Mouse (Mus musculus) cerebellum, adult 9-11 months (tissue): ENCODE measurements around the gene Rpl5.

Experiments
- DNase-seq: peaks from one replicate; pipeline ENCODE4 v3.0.0; 2022

Rpl5 gene

DNA sequence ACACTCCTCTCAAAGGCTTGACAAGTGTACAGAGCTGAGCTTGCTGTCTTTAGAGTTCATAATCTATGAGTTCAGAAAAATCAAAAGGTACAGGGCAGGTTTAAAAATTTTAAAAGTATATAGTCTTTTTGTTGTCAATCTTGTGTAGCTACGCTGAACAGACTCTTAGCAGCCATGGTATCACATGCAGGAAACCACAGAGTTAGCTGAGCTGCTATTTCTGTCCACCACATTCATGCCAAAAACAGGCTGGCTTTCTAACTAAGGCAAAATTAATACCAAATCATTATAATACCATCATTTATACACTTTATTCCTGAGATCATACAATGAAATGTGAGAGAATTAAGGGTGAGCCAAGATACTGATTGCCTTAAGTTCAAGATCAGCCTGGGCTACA is 46.2 kb downstream of the Rpl5 start:
- DNase-seq = no peak

DNA sequence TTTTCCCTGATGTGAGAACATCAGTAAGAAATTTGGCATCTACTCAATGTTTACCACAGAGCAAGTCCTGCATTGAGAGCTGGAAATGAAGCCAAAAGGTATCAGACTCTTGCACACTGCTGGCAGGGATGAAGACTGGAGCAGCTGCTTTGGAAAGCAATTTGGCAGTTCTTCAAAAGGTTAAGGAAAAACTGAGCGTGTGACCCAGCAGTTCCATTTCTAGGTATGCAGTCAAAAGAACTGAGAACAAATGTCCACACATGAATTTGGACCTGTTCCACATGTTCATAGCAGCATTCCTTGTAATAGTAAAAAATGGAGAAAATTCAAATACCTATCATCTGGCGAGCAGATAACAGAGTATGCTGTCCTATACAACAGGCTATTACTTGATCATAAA is 47.2 kb downstream of the Rpl5 start:
- DNase-seq = peak; percentile 79

DNA sequence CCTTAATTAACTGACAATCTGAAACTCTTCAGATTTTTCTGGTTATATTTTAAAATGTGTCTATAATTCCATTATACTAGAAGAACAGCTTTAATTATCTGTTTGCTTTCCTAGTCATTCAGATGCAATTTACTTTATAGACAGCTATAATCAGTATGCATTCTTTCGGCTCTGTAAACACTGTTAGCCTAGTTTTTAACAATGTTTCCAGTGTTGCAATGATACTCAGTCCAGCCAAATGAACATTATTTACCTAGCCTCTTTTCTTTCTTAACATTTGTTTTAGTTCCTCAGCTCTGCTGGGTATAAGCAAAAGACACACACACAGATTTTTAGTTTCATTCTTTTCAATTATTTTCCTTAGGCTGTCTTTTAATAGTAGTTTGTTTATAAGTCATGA is 48.6 kb downstream of the Rpl5 start:
- no peak for DNase-seq

DNA sequence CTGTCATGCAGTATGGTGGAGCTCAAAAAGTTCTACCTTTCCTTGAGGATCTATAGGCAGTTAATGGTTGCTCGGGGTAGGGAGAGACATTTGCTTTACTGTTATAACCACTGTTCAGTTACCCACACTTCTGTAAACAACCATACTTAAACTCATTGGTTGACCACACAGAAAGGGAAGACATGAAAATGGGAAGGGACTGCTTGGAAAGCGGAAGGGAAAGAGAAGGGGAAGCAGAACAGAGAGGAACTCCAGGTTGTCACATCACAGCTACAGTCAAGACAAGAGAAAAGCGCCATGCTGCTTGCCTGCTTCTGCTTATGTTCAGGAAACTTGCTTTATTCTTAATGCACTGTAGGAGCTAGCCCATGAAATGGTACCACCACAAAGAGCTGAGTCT is 49.3 kb downstream of the Rpl5 start:
- no peak for DNase-seq

DNA sequence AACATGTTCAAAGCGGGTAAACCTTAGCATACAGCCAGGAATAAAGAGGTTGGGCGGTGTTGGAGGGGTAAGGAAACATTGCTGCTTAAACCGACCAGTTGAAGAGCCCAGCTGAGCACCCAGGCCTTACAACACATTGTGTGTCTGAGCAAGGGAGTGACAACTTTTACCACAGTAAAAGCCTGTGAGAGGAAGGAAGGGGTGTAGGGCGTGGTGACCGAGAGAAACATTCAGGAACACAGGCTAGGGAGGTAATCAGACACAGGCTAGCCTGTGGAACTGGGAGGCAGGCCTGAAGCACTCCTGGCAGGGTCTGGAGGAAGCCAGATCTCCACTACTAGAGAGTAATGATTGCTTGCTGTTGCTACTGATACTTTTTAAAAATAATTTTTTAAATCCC is 50.3 kb downstream of the Rpl5 start:
- no peak for DNase-seq
